Mouse (Mus musculus): ENCODE data around the gene Best3. TPM values are rescaled to one million over a fixed set of nuclear protein-coding genes. Genes with fewer than 3 reads are reported as not detected.

Best3 gene
- polyA plus RNA-seq, 1 experiment = not detected

DNA sequence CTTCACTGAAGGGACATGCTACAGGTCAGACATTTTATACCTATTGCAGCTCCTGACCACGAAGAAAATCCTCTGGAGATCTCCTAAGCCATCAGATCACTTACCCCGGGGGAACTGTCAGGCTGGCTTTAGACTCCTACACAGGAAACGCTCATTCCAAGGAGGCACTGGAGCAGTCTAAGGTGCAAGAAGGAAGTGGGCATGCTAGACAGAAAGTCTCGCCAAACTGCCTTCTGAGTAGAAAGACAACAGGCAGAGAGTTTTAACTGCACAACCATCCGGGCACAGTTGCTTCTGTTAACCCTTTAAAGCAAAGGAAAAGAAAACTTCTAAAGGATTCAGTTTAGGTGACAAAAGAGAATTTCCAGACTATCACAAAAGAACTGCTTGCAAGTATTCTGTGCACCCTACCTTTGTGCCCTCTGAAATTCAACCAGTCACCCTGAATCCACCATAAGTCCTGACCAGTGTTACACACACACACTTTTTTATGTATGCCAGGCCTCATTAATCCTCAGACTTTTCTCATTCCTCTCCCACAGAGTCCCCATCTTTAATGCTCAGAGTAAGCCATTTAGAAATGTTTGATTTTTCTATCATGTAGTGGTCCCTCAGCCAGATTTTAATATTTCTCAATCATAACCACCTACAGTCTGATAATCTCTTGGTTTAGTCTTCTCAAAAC is 28.1 kb upstream of the Best3 start:
- H3K4me3 ChIP-seq (ENCODE audit: low read depth, low read length) = no peak overlapping the region
- H3K9ac ChIP-seq (ENCODE audit: low read depth, poor library complexity, severe bottlenecking) = no peak overlapping the region
- no peaks in the 10 kb centered on the region for H3K27me3 ChIP-seq (ENCODE audit: control insufficient read depth, insufficient read depth, low read length, poor library complexity, severe bottlenecking)
- no peak overlapping the region for H3K27ac ChIP-seq (ENCODE audit: insufficient read depth, low read length)
- TF ChIP-seq EP300 (IDR thresholded peaks at IDR 0.05; ENCODE audit: insufficient read depth, low read depth, low read length) = no peak
- TF ChIP-seq POLR2A (IDR thresholded peaks at IDR 0.05; ENCODE audit: insufficient read depth, low read length) = no peak
- no peak for TF ChIP-seq CTCF (IDR thresholded peaks at IDR 0.05; ENCODE audit: low read depth, low read length)
- no peaks in the 10 kb centered on the region for H3K4me1 ChIP-seq (ENCODE audit: control insufficient read depth, insufficient read depth, low read length)
- no peaks in the 10 kb centered on the region for H3K36me3 ChIP-seq (ENCODE audit: control insufficient read depth, insufficient read depth, low read length, poor library complexity, severe bottlenecking)
- no peaks in the 10 kb centered on the region; the same call in 1 of the 2 replicates for H3K9me3 ChIP-seq (replicated peaks; ENCODE audit: control insufficient read depth, insufficient read depth, low read length, poor library complexity, severe bottlenecking)

DNA sequence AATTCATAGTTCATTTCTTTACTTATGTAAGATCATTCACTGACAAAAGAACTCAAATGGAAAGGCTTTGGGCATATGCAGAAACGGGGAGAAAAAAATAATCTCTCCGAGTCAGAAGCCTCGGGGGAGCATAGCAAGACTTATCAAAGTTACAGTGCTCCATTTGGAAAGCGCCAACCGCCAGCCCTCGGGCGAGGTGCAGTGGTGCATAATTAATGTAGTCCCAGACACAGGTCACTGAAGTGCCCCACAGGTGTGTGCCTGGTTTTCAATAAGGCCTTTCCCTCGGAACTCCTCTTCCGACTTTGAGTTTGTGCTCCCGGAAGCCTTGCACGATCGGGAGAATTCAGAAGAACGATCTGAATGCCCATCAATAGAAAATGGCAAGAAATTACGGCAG is 24.0 kb upstream of the Best3 start:
- Histone ChIP-seq H3K9ac (ENCODE audit: low read depth, poor library complexity, severe bottlenecking) (no peak overlapping the region), H3K4me1 (ENCODE audit: control insufficient read depth, insufficient read depth, low read length) (peaks cover 2% of the 10 kb centered on the region), H3K27ac (ENCODE audit: insufficient read depth, low read length) (no peak overlapping the region), H3K27me3 (ENCODE audit: control insufficient read depth, insufficient read depth, low read length, poor library complexity, severe bottlenecking) (no peaks in the 10 kb centered on the region; the same call in 1 of the 2 replicates), H3K36me3 (ENCODE audit: control insufficient read depth, insufficient read depth, low read length, poor library complexity, severe bottlenecking) (no peaks in the 10 kb centered on the region), H3K9me3 (replicated peaks; ENCODE audit: control insufficient read depth, insufficient read depth, low read length, poor library complexity, severe bottlenecking) (no peaks in the 10 kb centered on the region), H3K4me3 (ENCODE audit: low read depth, low read length) (no peak overlapping the region)
- TF ChIP-seq EP300 (IDR thresholded peaks at IDR 0.05; ENCODE audit: insufficient read depth, low read depth, low read length) (no peak), CTCF (IDR thresholded peaks at IDR 0.05; ENCODE audit: low read depth, low read length) (no peak), POLR2A (IDR thresholded peaks at IDR 0.05; ENCODE audit: insufficient read depth, low read length) (no peak)

DNA sequence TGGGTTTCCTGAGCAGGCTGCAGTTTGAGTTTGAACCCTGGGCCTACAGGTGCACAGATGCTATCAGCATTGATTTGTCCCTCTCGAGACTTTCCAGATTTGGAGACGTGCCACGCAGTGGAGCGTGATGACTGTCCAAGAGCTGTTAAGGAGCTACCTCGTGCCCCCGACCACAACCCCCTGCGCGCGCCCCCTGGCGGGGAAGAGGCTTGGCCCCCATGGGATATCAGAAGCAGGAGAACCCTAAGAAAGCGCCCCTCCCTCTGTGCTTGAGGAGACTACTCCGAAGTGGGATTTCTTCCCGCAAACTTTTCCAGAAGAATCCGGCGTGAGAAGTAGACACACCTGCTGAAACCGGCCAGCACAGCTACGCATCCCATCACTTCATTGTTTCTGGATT is 23.3 kb upstream of the Best3 start:
- peaks cover 2% of the 10 kb centered on the region for H3K4me1 ChIP-seq (ENCODE audit: control insufficient read depth, insufficient read depth, low read length)
- H3K27me3 ChIP-seq (ENCODE audit: control insufficient read depth, insufficient read depth, low read length, poor library complexity, severe bottlenecking) = no peaks in the 10 kb centered on the region; the same call in 1 of the 2 replicates
- no peak overlapping the region for H3K4me3 ChIP-seq (ENCODE audit: low read depth, low read length)
- no peak overlapping the region for H3K27ac ChIP-seq (ENCODE audit: insufficient read depth, low read length)
- no peaks in the 10 kb centered on the region for H3K9me3 ChIP-seq (replicated peaks; ENCODE audit: control insufficient read depth, insufficient read depth, low read length, poor library complexity, severe bottlenecking)
- no peaks in the 10 kb centered on the region for H3K36me3 ChIP-seq (ENCODE audit: control insufficient read depth, insufficient read depth, low read length, poor library complexity, severe bottlenecking)
- H3K9ac ChIP-seq (ENCODE audit: low read depth, poor library complexity, severe bottlenecking) = no peak overlapping the region
- TF ChIP-seq POLR2A (IDR thresholded peaks at IDR 0.05; ENCODE audit: insufficient read depth, low read length) (no peak), EP300 (IDR thresholded peaks at IDR 0.05; ENCODE audit: insufficient read depth, low read depth, low read length) (no peak), CTCF (IDR thresholded peaks at IDR 0.05; ENCODE audit: low read depth, low read length) (peak; percentile 41)

DNA sequence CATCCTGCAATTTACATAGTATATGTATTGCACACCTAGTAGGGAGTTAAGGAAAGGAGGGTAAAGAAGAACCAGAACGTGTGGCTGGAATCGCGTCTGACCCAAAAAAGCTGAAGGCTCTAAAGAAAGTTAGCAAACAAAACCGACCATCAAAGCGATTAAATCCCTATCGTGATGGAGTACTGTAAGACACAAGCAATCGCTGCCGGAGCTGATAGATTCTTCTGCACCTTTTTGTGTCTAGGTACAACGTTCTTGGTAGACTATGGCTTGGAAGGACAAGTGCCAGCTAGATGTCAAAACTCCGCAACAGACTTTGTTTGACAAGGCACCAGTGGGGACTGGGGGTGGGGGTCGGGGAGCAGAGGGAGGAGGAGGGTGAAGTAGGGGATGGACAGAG is 22.0 kb upstream of the Best3 start:
- Histone ChIP-seq H3K9me3 (replicated peaks; ENCODE audit: control insufficient read depth, insufficient read depth, low read length, poor library complexity, severe bottlenecking) (no peaks in the 10 kb centered on the region; the same call in 1 of the 2 replicates), H3K27ac (ENCODE audit: insufficient read depth, low read length) (no peak overlapping the region), H3K27me3 (ENCODE audit: control insufficient read depth, insufficient read depth, low read length, poor library complexity, severe bottlenecking) (no peaks in the 10 kb centered on the region; the same call in 1 of the 2 replicates), H3K4me1 (ENCODE audit: control insufficient read depth, insufficient read depth, low read length) (peaks cover 2% of the 10 kb centered on the region), H3K36me3 (ENCODE audit: control insufficient read depth, insufficient read depth, low read length, poor library complexity, severe bottlenecking) (no peaks in the 10 kb centered on the region), H3K9ac (ENCODE audit: low read depth, poor library complexity, severe bottlenecking) (no peak overlapping the region), H3K4me3 (ENCODE audit: low read depth, low read length) (no peak overlapping the region)
- TF ChIP-seq EP300 (IDR thresholded peaks at IDR 0.05; ENCODE audit: insufficient read depth, low read depth, low read length) (no peak), CTCF (IDR thresholded peaks at IDR 0.05; ENCODE audit: low read depth, low read length) (no peak), POLR2A (IDR thresholded peaks at IDR 0.05; ENCODE audit: insufficient read depth, low read length) (no peak)

DNA sequence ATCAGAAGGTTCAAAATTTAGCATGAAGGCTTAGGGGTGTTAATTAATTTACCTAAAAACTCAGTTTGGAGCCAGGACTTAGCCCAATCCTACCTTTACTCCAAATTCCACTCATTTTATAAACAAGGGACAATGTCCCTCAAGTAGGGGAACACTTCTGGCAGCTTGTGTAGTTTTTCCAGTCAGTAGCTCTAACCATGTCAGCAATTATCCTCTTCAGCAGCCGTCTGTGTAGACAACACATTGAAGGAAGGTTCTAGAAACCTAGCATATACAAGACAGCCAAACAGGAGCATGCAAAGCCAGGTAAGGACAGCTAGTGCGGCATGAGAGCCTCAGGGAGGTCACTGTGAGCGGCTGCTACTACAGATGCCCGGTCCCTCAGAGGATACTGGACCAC is 21.5 kb upstream of the Best3 start:
- TF ChIP-seq POLR2A (IDR thresholded peaks at IDR 0.05; ENCODE audit: insufficient read depth, low read length) = no peak
- no peak for TF ChIP-seq EP300 (IDR thresholded peaks at IDR 0.05; ENCODE audit: insufficient read depth, low read depth, low read length)
- no peak for TF ChIP-seq CTCF (IDR thresholded peaks at IDR 0.05; ENCODE audit: low read depth, low read length)
- Histone ChIP-seq H3K4me1 (ENCODE audit: control insufficient read depth, insufficient read depth, low read length) (peaks cover 2% of the 10 kb centered on the region), H3K9ac (ENCODE audit: low read depth, poor library complexity, severe bottlenecking) (no peak overlapping the region), H3K9me3 (replicated peaks; ENCODE audit: control insufficient read depth, insufficient read depth, low read length, poor library complexity, severe bottlenecking) (no peaks in the 10 kb centered on the region; the same call in 1 of the 2 replicates), H3K27ac (ENCODE audit: insufficient read depth, low read length) (no peak overlapping the region), H3K36me3 (ENCODE audit: control insufficient read depth, insufficient read depth, low read length, poor library complexity, severe bottlenecking) (no peaks in the 10 kb centered on the region), H3K4me3 (ENCODE audit: low read depth, low read length) (no peak overlapping the region), H3K27me3 (ENCODE audit: control insufficient read depth, insufficient read depth, low read length, poor library complexity, severe bottlenecking) (no peaks in the 10 kb centered on the region; the same call in 1 of the 2 replicates)

DNA sequence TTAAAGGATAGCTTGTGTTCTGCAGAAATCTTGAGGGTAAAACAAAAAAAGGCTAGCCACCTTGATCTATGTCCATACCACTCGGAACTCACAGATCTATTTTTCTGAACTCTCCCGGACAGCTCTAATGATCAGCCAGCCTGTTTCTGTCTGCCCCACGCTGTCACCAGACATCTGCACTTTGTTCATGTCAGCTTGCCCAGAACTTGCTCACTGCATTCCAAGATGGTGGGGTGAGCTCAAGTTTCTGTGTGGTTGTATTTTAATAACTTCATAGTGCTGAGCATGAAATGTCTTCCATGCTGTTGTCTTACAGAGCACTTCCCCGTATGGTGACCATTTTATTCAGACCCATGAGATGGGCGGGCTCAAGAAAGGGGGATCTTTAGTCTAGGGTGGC is 20.8 kb upstream of the Best3 start:
- no peak for TF ChIP-seq EP300 (IDR thresholded peaks at IDR 0.05; ENCODE audit: insufficient read depth, low read depth, low read length)
- no peak for TF ChIP-seq POLR2A (IDR thresholded peaks at IDR 0.05; ENCODE audit: insufficient read depth, low read length)
- no peak for TF ChIP-seq CTCF (IDR thresholded peaks at IDR 0.05; ENCODE audit: low read depth, low read length)
- no peak overlapping the region for H3K9ac ChIP-seq (ENCODE audit: low read depth, poor library complexity, severe bottlenecking)
- no peak overlapping the region for H3K27ac ChIP-seq (ENCODE audit: insufficient read depth, low read length)
- no peaks in the 10 kb centered on the region; the same call in 1 of the 2 replicates for H3K27me3 ChIP-seq (ENCODE audit: control insufficient read depth, insufficient read depth, low read length, poor library complexity, severe bottlenecking)
- H3K36me3 ChIP-seq (ENCODE audit: control insufficient read depth, insufficient read depth, low read length, poor library complexity, severe bottlenecking) = no peaks in the 10 kb centered on the region
- H3K4me3 ChIP-seq (ENCODE audit: low read depth, low read length) = no peak overlapping the region
- peaks cover 2% of the 10 kb centered on the region for H3K4me1 ChIP-seq (ENCODE audit: control insufficient read depth, insufficient read depth, low read length)
- H3K9me3 ChIP-seq (replicated peaks; ENCODE audit: control insufficient read depth, insufficient read depth, low read length, poor library complexity, severe bottlenecking) = no peaks in the 10 kb centered on the region; the same call in 1 of the 2 replicates

All from ES-Bruce4 (cell line).